ENCODE assay signal across 27 mouse cellular contexts in genomic region chr5:134289935-134290560, GRCm38 (mm10). TPM values are rescaled to one million over a fixed set of nuclear protein-coding genes. Genes with fewer than 3 reads are reported as not detected.
DNase-seq lines count a peak whose midpoint lies in the region; ATAC-seq and TF ChIP-seq lines count a peak whose summit lies in the region.
"Had no signal": no experiment of that assay in that cellular context is flagged by ENCODE, and none has a peak within 500 bp of the region (broad histone marks: within the 10 kb centered on the region; RNA-seq: fewer than 3 reads in every experiment).

No protein-coding gene starts in this region.

- peaks cover 93% of the 10 kb centered on the region for H3K36me3 ChIP-seq in kidney, embryonic 14.5 days (ENCODE audit: control insufficient read depth, insufficient read depth, low read length)
- H3K36me3 ChIP-seq in kidney, postnatal 0 days (ENCODE audit: insufficient read depth, low read length) = peaks cover 71% of the 10 kb centered on the region
- peaks cover 22% of the 10 kb centered on the region for H3K36me3 ChIP-seq in myocyte (ENCODE audit: control insufficient read depth, insufficient read depth)

- no peak for TF ChIP-seq CTCF in kidney, postnatal 0 days (IDR thresholded peaks at IDR 0.05; ENCODE audit: low read depth)

- H3K4me1 ChIP-seq in kidney, embryonic 14.5 days (ENCODE audit: control insufficient read depth, insufficient read depth, low read length) = no peaks in the 10 kb centered on the region
- no peaks in the 10 kb centered on the region for H3K4me1 ChIP-seq in kidney, postnatal 0 days (replicated peaks; ENCODE audit: insufficient read depth, low read length)
- H3K4me1 ChIP-seq: hindbrain, embryonic 12.5 days; intestine, embryonic 15.5 days; limb, embryonic 12.5 days; lung, embryonic 15.5 days; neural tube, embryonic 12.5 days had no signal

- no peak for TF ChIP-seq POLR2A in myocyte (IDR thresholded peaks at IDR 0.05; ENCODE audit: insufficient read length, low read depth)

- H3ac ChIP-seq in myocyte (ENCODE audit: control insufficient read depth, insufficient read length) = no peak overlapping the region

- DNase-seq in adrenal gland, postnatal 14 days = peak; percentile 37
- no peak for DNase-seq in adrenal gland, postnatal 25 days
- peak; percentile 54 for DNase-seq in kidney, adult 9 months
- DNase-seq in kidney, postnatal 0 days (ENCODE audit: low spot score) = no peak
- DNase-seq in lung, postnatal 36 days = no peak
- no peak for DNase-seq in left cerebral cortex, adult 11 months (ENCODE audit: low spot score)
- DNase-seq: adrenal gland, adult 8-10 months; cerebellum, adult 11-12 months; cerebellum, adult 9-11 months; gastrocnemius, postnatal 14 days; heart, postnatal 36 days; right cerebral cortex, adult 18-20 months; thymus, adult 2 months; thymus, postnatal 4 days had no signal

- H3K27ac ChIP-seq in kidney, embryonic 14.5 days (ENCODE audit: low read depth, low read length) = no peak overlapping the region
- 0 out of 2 replicates have a peak overlapping the region, but pooled peaks have one; percentile 2 for H3K27ac ChIP-seq in kidney, postnatal 0 days
- H3K27ac ChIP-seq: hindbrain, embryonic 12.5 days; hindbrain, postnatal 0 days; intestine, embryonic 15.5 days; limb, embryonic 12.5 days; lung, embryonic 15.5 days; neural tube, embryonic 12.5 days had no signal

- H3K4me2 ChIP-seq in kidney, embryonic 14.5 days (replicated peaks; ENCODE audit: low read depth, low read length) = no peak overlapping the region
- no peak overlapping the region for H3K4me2 ChIP-seq in kidney, postnatal 0 days (ENCODE audit: low read length)
- H3K4me2 ChIP-seq in myocyte (ENCODE audit: low read depth) = no peak overlapping the region
- H3K4me2 ChIP-seq: heart, embryonic 11.5 days; hindbrain, embryonic 12.5 days; intestine, embryonic 15.5 days; limb, embryonic 12.5 days; liver, embryonic 11.5 days; lung, embryonic 15.5 days; midbrain, embryonic 11.5 days; neural tube, embryonic 12.5 days had no signal

- no peak for ATAC-seq in kidney, embryonic 14.5 days (ENCODE audit: low FRiP score, low TSS enrichment)
- no peak for ATAC-seq in kidney, postnatal 0 days (replicated peaks; ENCODE audit: low FRiP score, low read depth)
- ATAC-seq: forebrain, embryonic 14.5 days; hindbrain, postnatal 0 days; intestine, embryonic 15.5 days; midbrain, embryonic 16.5 days had no signal

- H3K27me3 ChIP-seq in kidney, embryonic 14.5 days (ENCODE audit: control insufficient read depth, insufficient read depth, low read length) = no peaks in the 10 kb centered on the region
- no peaks in the 10 kb centered on the region for H3K27me3 ChIP-seq in kidney, postnatal 0 days (ENCODE audit: insufficient read depth, low read length)
- no peaks in the 10 kb centered on the region for H3K27me3 ChIP-seq in myocyte (ENCODE audit: control insufficient read depth, insufficient read depth, insufficient read length)
- H3K27me3 ChIP-seq: hindbrain, embryonic 12.5 days; intestine, embryonic 15.5 days; limb, embryonic 12.5 days; lung, embryonic 15.5 days; neural tube, embryonic 12.5 days had no signal

- no peaks in the 10 kb centered on the region for H3K79me2 ChIP-seq in myocyte (ENCODE audit: control insufficient read depth, insufficient read depth)

- 91% methylated on average over 12 of the region's 12 CpGs for WGBS in kidney, embryonic 14.5 days
- WGBS in kidney, postnatal 0 days = 85% methylated on average over 12 of the region's 12 CpGs

- no peak overlapping the region for H3K4me3 ChIP-seq in kidney, embryonic 14.5 days (ENCODE audit: low read length)
- no peak overlapping the region for H3K4me3 ChIP-seq in kidney, postnatal 0 days (replicated peaks; ENCODE audit: low read depth, low read length)
- no peak overlapping the region for H3K4me3 ChIP-seq in myocyte
- H3K4me3 ChIP-seq: hindbrain, embryonic 12.5 days; intestine, embryonic 15.5 days; limb, embryonic 12.5 days; lung, embryonic 15.5 days; neural tube, embryonic 12.5 days had no signal

- H3K9ac ChIP-seq in kidney, embryonic 14.5 days (ENCODE audit: low read depth, low read length) = no peak overlapping the region
- no peak overlapping the region for H3K9ac ChIP-seq in kidney, postnatal 0 days (ENCODE audit: low read depth, low read length)
- H3K9ac ChIP-seq: hindbrain, embryonic 12.5 days; intestine, embryonic 15.5 days; limb, embryonic 12.5 days; lung, embryonic 15.5 days; neural tube, embryonic 12.5 days had no signal

- no peaks in the 10 kb centered on the region for H3K9me3 ChIP-seq in kidney, embryonic 14.5 days (ENCODE audit: control insufficient read depth, low read length)
- no peaks in the 10 kb centered on the region for H3K9me3 ChIP-seq in kidney, postnatal 0 days (replicated peaks; ENCODE audit: low read length)
- H3K9me3 ChIP-seq: hindbrain, embryonic 12.5 days; intestine, embryonic 15.5 days; limb, embryonic 12.5 days; lung, embryonic 15.5 days; neural tube, embryonic 12.5 days had no signal

TF ChIP-seq in myocyte, 11 proteins besides CTCF, POLR2A, EP300 and RAD21:
- peak in 1 of 3 experiments; percentile 44 for TF ChIP-seq MYOG (IDR thresholded peaks at IDR 0.05; ENCODE audit: control insufficient read depth in 1 of 3, insufficient read depth in 1 of 3, insufficient read length in 2 of 3, low read depth in 2 of 3)
- TF ChIP-seq MYOD1 (IDR thresholded peaks at IDR 0.05; ENCODE audit: control insufficient read depth in 1 of 3, insufficient read length in 2 of 3, low read depth in 2 of 3) = peak; percentile 37 to 98 (median 95)
- no peak for TF ChIP-seq REST (IDR thresholded peaks at IDR 0.05; ENCODE audit: insufficient read depth, insufficient read length)
- no peak for TF ChIP-seq POLR2AphosphoS2 (IDR thresholded peaks at IDR 0.05; ENCODE audit: insufficient read length, low read depth)
- TF ChIP-seq MAX (IDR thresholded peaks at IDR 0.05; ENCODE audit: low read depth) = no peak
- TF ChIP-seq TCF12 (IDR thresholded peaks at IDR 0.05; ENCODE audit: insufficient read depth, poor library complexity, severe bottlenecking) = peak; percentile 53

RNA-seq across cellular contexts. Expression of gene Gtf2i, which starts 24.5 kb away (rescaled TPM):
- 231 and 237 TPM in 2 replicates for total RNA-seq in adrenal gland, postnatal 14 days (2021)
- 236 and 293 TPM in 2 replicates for total RNA-seq in adrenal gland, postnatal 25 days (2021)
- 131 and 196 TPM in 2 replicates for polyA plus RNA-seq in kidney, embryonic 14.5 days (2014; fragmentation: Nextera tagmentation; extraction: Ambion mirVana)
- 145 and 157 TPM in 2 replicates for polyA plus RNA-seq in kidney, postnatal 0 days (2015; fragmentation: Nextera tagmentation; extraction: Ambion mirVana)
- polyA plus RNA-seq in myocyte (2012; fragmentation: generic; extraction: Trizol) = 79.7 TPM

Comparison
In these comparisons a context has a peak if more than half of its experiments do, and no peak if none do; other contexts are left out.
1. DNase-seq: peak in adrenal gland, postnatal 14 days (single experiment) and kidney, adult 9 months (single experiment); none in adrenal gland, postnatal 25 days (single experiment), kidney, postnatal 0 days (single experiment), lung, postnatal 36 days (single experiment) and left cerebral cortex, adult 11 months (single experiment).